Mouse (Mus musculus) CH12.LX (cell line): ENCODE data around the gene Cox17. TPM values are rescaled to one million over a fixed set of nuclear protein-coding genes. Genes with fewer than 3 reads are reported as not detected.
A peak's percentile ranks its signal among the peaks of the same experiment; 100 is the strongest.

ENCODE experiments used
- DNase-seq: peaks from one replicate; pipeline ENCODE4 v3.0.0-alpha.2; 2013; ENCODE audit errors: extremely low read depth
- H3K27ac ChIP-seq: 2 replicates; pipeline ENCODE4 v1.5.1; 2012; ENCODE audit warnings: low read depth, mild to moderate bottlenecking, control low read depth, moderate library complexity; ENCODE audit not compliant: insufficient read depth
- H3K27me3 ChIP-seq: replicated peaks from 2 replicates; pipeline ENCODE3; 2012; ENCODE audit warnings: inconsistent platforms
- H3K36me3 ChIP-seq, 2 experiments: replicated peaks in 1 of 2; 2 replicates each; pipeline versions ENCODE3 to v1.6.1; 2012; ENCODE audit warnings: inconsistent platforms in 1 of 2, low read length in 1 of 2, mild to moderate bottlenecking in 1 of 2, mixed read lengths in 1 of 2, moderate library complexity in 1 of 2; ENCODE audit not compliant: control insufficient read depth in 1 of 2, insufficient read depth in 1 of 2
- H3K4me1 ChIP-seq, 2 experiments: 2 replicates each; pipeline ENCODE4 v1.6.1; 2012; ENCODE audit warnings: inconsistent platforms in 1 of 2, moderate library complexity in 1 of 2; ENCODE audit not compliant: insufficient read depth in 2 of 2, control insufficient read depth in 1 of 2
- H3K4me2 ChIP-seq: 2 replicates; pipeline ENCODE4 v1.6.1; 2012; ENCODE audit warnings: low read depth, mild to moderate bottlenecking, control low read depth; ENCODE audit not compliant: poor library complexity, insufficient read depth, severe bottlenecking
- H3K4me3 ChIP-seq, 3 experiments: fragments of 150-350 bp in 1 of 3; sonication (generic) in 1 of 3; replicated peaks in 1 of 3; 2 replicates each; pipeline versions ENCODE3 to v1.5.1; 2011 to 2012; ENCODE audit warnings: low read depth in 2 of 3, low read length in 2 of 3, mild to moderate bottlenecking in 2 of 3, moderate library complexity in 2 of 3, control low read depth in 1 of 3, improper control_type of control experiment in 1 of 3, inconsistent platforms in 1 of 3, mixed read lengths in 1 of 3; ENCODE audit not compliant: poor library complexity in 1 of 3
- H3K79me2 ChIP-seq: replicated peaks from 2 replicates; pipeline ENCODE4 v1.6.1; 2012; ENCODE audit warnings: mild to moderate bottlenecking, moderate library complexity; ENCODE audit not compliant: control insufficient read depth, poor library complexity, insufficient read depth, severe bottlenecking; ENCODE audit errors: extremely low read depth
- H3K9ac ChIP-seq: 2 replicates; pipeline ENCODE4 v1.6.1; 2012; ENCODE audit warnings: low read depth, mild to moderate bottlenecking, control low read depth, moderate library complexity; ENCODE audit not compliant: insufficient read depth
- H3K9me3 ChIP-seq: replicated peaks from 2 replicates; pipeline ENCODE3; 2012; ENCODE audit warnings: low read length, inconsistent platforms, mixed read lengths
- BHLHE40 ChIP-seq: IDR thresholded peaks from 2 replicates; pipeline ENCODE4 v1.6.1; 2011; ENCODE audit warnings: mild to moderate bottlenecking, low read depth, low read length, improper control_type of control experiment
- CHD1 ChIP-seq: IDR thresholded peaks from 2 replicates; pipeline ENCODE4 v1.6.1; 2012; ENCODE audit warnings: low read depth, low read length, improper control_type of control experiment, inconsistent platforms
- CTCF ChIP-seq, 2 experiments: IDR thresholded peaks in 1 of 2; conservative IDR thresholded peaks in 1 of 2; 2 replicates each; pipeline ENCODE4 v1.5.1; 2011 to 2012; ENCODE audit warnings: low read depth in 2 of 2, low read length in 2 of 2, improper control_type of control experiment in 1 of 2, inconsistent platforms in 1 of 2, mild to moderate bottlenecking in 1 of 2, moderate library complexity in 1 of 2
- ELF1 ChIP-seq: IDR thresholded peaks from 2 replicates; pipeline ENCODE4 v1.6.1; 2014; ENCODE audit warnings: low read depth, mild to moderate bottlenecking, inconsistent platforms, low read length, improper control_type of control experiment
- EP300 ChIP-seq: IDR thresholded peaks from 2 replicates; pipeline ENCODE4 v1.6.1; 2011; ENCODE audit warnings: low read length, improper control_type of control experiment
- HCFC1 ChIP-seq: IDR thresholded peaks from 2 replicates; pipeline ENCODE4 v1.6.1; 2012; ENCODE audit warnings: low read depth, mild to moderate bottlenecking, inconsistent platforms, low read length, improper control_type of control experiment
- IRF4 ChIP-seq: IDR thresholded peaks from 2 replicates; pipeline ENCODE4 v1.6.1; 2014; ENCODE audit warnings: low read depth, mild to moderate bottlenecking, inconsistent platforms, low read length, improper control_type of control experiment
- KAT2A ChIP-seq: IDR thresholded peaks from 2 replicates; pipeline ENCODE4 v1.6.1; 2012; ENCODE audit warnings: low read length, improper control_type of control experiment, inconsistent platforms; ENCODE audit not compliant: insufficient replicate concordance
- MAFK ChIP-seq: IDR thresholded peaks from 2 replicates; pipeline ENCODE4 v1.6.1; 2011; ENCODE audit warnings: low read length, improper control_type of control experiment; ENCODE audit not compliant: insufficient replicate concordance
- MAX ChIP-seq: IDR thresholded peaks from 2 replicates; pipeline ENCODE4 v1.6.1; 2011; ENCODE audit warnings: low read length, improper control_type of control experiment
- MAZ ChIP-seq: IDR thresholded peaks from 2 replicates; pipeline ENCODE4 v1.6.1; 2012; ENCODE audit warnings: low read depth, mild to moderate bottlenecking, inconsistent platforms, low read length, improper control_type of control experiment, moderate library complexity
- MEF2A ChIP-seq: IDR thresholded peaks from 2 replicates; pipeline ENCODE4 v1.6.1; 2014; ENCODE audit warnings: low read depth, mild to moderate bottlenecking, inconsistent platforms, low read length, improper control_type of control experiment, borderline replicate concordance
- NELFE ChIP-seq: IDR thresholded peaks from 2 replicates; pipeline ENCODE4 v1.6.1; 2011; ENCODE audit warnings: low read depth, low read length, improper control_type of control experiment
- PAX5 ChIP-seq: IDR thresholded peaks from 2 replicates; pipeline ENCODE4 v1.6.1; 2012; ENCODE audit warnings: low read length, inconsistent platforms, mixed read lengths
- POLR2A ChIP-seq: IDR thresholded peaks from 2 replicates; pipeline ENCODE4 v1.6.1; 2011; ENCODE audit warnings: low read depth, mild to moderate bottlenecking, improper control_type of control experiment, low read length
- POLR2AphosphoS2 ChIP-seq: IDR thresholded peaks from 2 replicates; pipeline ENCODE4 v1.6.1; 2011; ENCODE audit warnings: low read depth, low read length, improper control_type of control experiment
- RCOR1 ChIP-seq: conservative IDR thresholded peaks from 2 replicates; pipeline ENCODE4 v1.6.1; 2012; ENCODE audit warnings: low read depth, mild to moderate bottlenecking, inconsistent platforms, low read length, improper control_type of control experiment
- SMC3 ChIP-seq: IDR thresholded peaks from 2 replicates; pipeline ENCODE4 v1.6.1; 2011; ENCODE audit warnings: low read depth, low read length, improper control_type of control experiment
- TCF12 ChIP-seq: IDR thresholded peaks from 2 replicates; pipeline ENCODE4 v1.6.1; 2014; ENCODE audit warnings: low read depth, mild to moderate bottlenecking, inconsistent platforms, low read length, improper control_type of control experiment
- UBTF ChIP-seq: IDR thresholded peaks from 2 replicates; pipeline ENCODE4 v1.6.1; 2012; ENCODE audit warnings: low read depth, mild to moderate bottlenecking, inconsistent platforms, low read length, improper control_type of control experiment, moderate library complexity
- USF1 ChIP-seq: IDR thresholded peaks from 2 replicates; pipeline ENCODE4 v1.6.1; 2014; ENCODE audit warnings: low read depth, mild to moderate bottlenecking, inconsistent platforms, low read length, improper control_type of control experiment
- USF2 ChIP-seq: conservative IDR thresholded peaks from 2 replicates; pipeline ENCODE4 v1.6.1; 2011; ENCODE audit warnings: low read depth, low read length, improper control_type of control experiment
- ZC3H11A ChIP-seq: IDR thresholded peaks from 2 replicates; pipeline ENCODE4 v1.6.1; 2012; ENCODE audit warnings: low read depth, mild to moderate bottlenecking, inconsistent platforms, low read length, improper control_type of control experiment
- ZMIZ1 ChIP-seq: IDR thresholded peaks from 2 replicates; pipeline ENCODE4 v1.6.1; 2012; ENCODE audit warnings: low read depth, mild to moderate bottlenecking, inconsistent platforms, low read length, improper control_type of control experiment
- dilution Hi-C: fragments of 300-500 bp; cut with MboI; formaldehyde crosslinking; loops from 2 replicates; pipeline ENCODE4 v1.14.3; 2020; ENCODE audit warnings: low sequenced_read_pairs; ENCODE audit not compliant: extremely low pct_unique_long_range_greater_than_20kb, extremely low pct_ligation_motif_present
- in situ Hi-C: fragments of 300-500 bp; cut with MboI; formaldehyde crosslinking; loops from 3 replicates; pipeline ENCODE4 v1.14.3; 2019; ENCODE audit warnings: low sequenced_read_pairs, low pct_ligation_motif_present, low pct_unique_long_range_greater_than_20kb, mixed read lengths
- polyA plus RNA-seq: library from polyadenylated mRNA; unstranded; fragments of >175 nt; gene quantifications from 2 replicates; pipeline ENCODE4 v1.2.1, GENCODE M21; 2012; ENCODE audit warnings: low read depth; ENCODE audit not compliant: insufficient read length
- total RNA-seq, 2 experiments: library from RNA; depleted of rRNA; stranded (reverse); fragments of 300-350 nt in 1 of 2; fragments of >200 nt in 1 of 2; gene quantifications; 2 replicates each; pipeline ENCODE4 v1.2.3; 2012 to 2014

Gene Cox17
- total and polyA plus RNA-seq, 3 experiments: 410 to 706 (median 622) TPM

- in situ Hi-C loops: no loop called here
These were observed 19.4 kb downstream of the Cox17 start for GRCm38 (mm10) chr16:38366231-38366630.

DNA sequence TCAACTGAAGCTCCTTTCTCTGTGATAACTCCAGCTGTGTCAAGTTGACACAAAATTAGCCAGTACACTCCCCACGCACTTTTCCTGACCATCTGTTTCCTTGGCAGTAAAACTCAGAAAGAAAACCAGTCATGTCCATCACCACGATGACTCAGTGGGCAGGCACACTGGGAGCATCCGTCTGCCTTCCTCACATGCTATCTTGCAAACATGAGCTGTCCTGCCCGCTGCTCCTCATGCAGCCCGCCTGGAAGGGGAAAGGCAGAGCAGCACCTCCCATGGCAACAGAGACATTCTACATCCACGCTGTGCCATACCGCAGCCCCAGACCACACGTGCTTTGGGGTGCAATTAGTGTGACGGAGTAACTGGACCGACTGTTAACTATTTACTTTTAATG lies 21.5 kb downstream of the Cox17 start:
- H3K79me2 ChIP-seq: no peaks in the 10 kb centered on the region
- H3K27ac ChIP-seq: no peak overlapping the region
- H3K9me3 ChIP-seq: no peaks in the 10 kb centered on the region
- TF ChIP-seq ZC3H11A (no peak), KAT2A (no peak), USF1 (no peak), POLR2A (no peak), RCOR1 (no peak), PAX5 (no peak), TCF12 (no peak), IRF4 (no peak), ZMIZ1 (no peak), SMC3 (no peak), MAZ (no peak), HCFC1 (no peak), NELFE (no peak), EP300 (no peak), USF2 (no peak), POLR2AphosphoS2 (no peak), MAFK (no peak), CTCF (conservative IDR thresholded peaks at IDR 0.05 in 1 of 2, IDR thresholded peaks at IDR 0.05 in 1 of 2; ENCODE audit: low read depth in 2 of 2, low read length in 2 of 2) (no peak)
- no peak overlapping the region for H3K4me2 ChIP-seq
- H3K27me3 ChIP-seq: no peaks in the 10 kb centered on the region
- dilution Hi-C loops: no loop called here
- H3K9ac ChIP-seq: no peak overlapping the region
- peak overlapping the region in 1 of 3 experiments; percentile 25 for H3K4me3 ChIP-seq
- in situ Hi-C loops: no loop called here
- H3K4me1 ChIP-seq: peaks cover 43 to 49% of the 10 kb centered on the region in 2 experiments
- H3K36me3 ChIP-seq: peaks cover 0 to 7% of the 10 kb centered on the region in 2 experiments
- no peak for DNase-seq

More at GRCm38 (mm10) chr16:38366231-38366630, 19.4 kb downstream of the Cox17 start:
- no peaks in the 10 kb centered on the region for H3K27me3 ChIP-seq
- TF ChIP-seq TCF12 (no peak), MEF2A (peak; percentile 42; the same call in 1 of the 2 replicates), BHLHE40 (peak; percentile 72), USF1 (peak; percentile 70), MAX (0 out of 2 replicates have a peak, but pooled peaks have one; percentile 37), IRF4 (peak; percentile 53; the same call in 1 of the 2 replicates), UBTF (no peak), ELF1 (0 out of 2 replicates have a peak, but pooled peaks have one; percentile 10), ZMIZ1 (no peak), USF2 (peak; percentile 73), CHD1 (no peak)
- no peaks in the 10 kb centered on the region for H3K9me3 ChIP-seq
- H3K9ac ChIP-seq: peak overlapping the region; percentile 6; the same call in 1 of the 2 replicates
- H3K4me2 ChIP-seq: no peak overlapping the region
- H3K27ac ChIP-seq: 0 out of 2 replicates have a peak overlapping the region, but pooled peaks have one; percentile 2
- dilution Hi-C loops: no loop called here
- H3K4me1 ChIP-seq: peaks cover 37 to 38% of the 10 kb centered on the region in 2 experiments
- H3K79me2 ChIP-seq: no peaks in the 10 kb centered on the region
- H3K36me3 ChIP-seq: peaks cover 0 to 19% of the 10 kb centered on the region in 2 experiments
- H3K4me3 ChIP-seq: peak overlapping the region in 1 of 3 experiments; percentile 14
- no peak for DNase-seq
